Mouse (Mus musculus) CH12.LX (cell line): ENCODE data around the gene Wnt3a. TPM values are rescaled to one million over a fixed set of nuclear protein-coding genes. Genes with fewer than 3 reads are reported as not detected.

ENCODE experiments used
- DNase-seq: peaks from one replicate; pipeline ENCODE4 v3.0.0-alpha.2; 2013; ENCODE audit errors: extremely low read depth
- H3K27ac ChIP-seq: 2 replicates; pipeline ENCODE4 v1.5.1; 2012; ENCODE audit warnings: low read depth, mild to moderate bottlenecking, control low read depth, moderate library complexity; ENCODE audit not compliant: insufficient read depth
- H3K27me3 ChIP-seq: replicated peaks from 2 replicates; pipeline ENCODE3; 2012; ENCODE audit warnings: inconsistent platforms
- H3K36me3 ChIP-seq, 2 experiments: replicated peaks in 1 of 2; 2 replicates each; pipeline versions ENCODE3 to v1.6.1; 2012; ENCODE audit warnings: inconsistent platforms in 1 of 2, low read length in 1 of 2, mild to moderate bottlenecking in 1 of 2, mixed read lengths in 1 of 2, moderate library complexity in 1 of 2; ENCODE audit not compliant: control insufficient read depth in 1 of 2, insufficient read depth in 1 of 2
- H3K4me1 ChIP-seq, 2 experiments: 2 replicates each; pipeline ENCODE4 v1.6.1; 2012; ENCODE audit warnings: inconsistent platforms in 1 of 2, moderate library complexity in 1 of 2; ENCODE audit not compliant: insufficient read depth in 2 of 2, control insufficient read depth in 1 of 2
- H3K4me2 ChIP-seq: 2 replicates; pipeline ENCODE4 v1.6.1; 2012; ENCODE audit warnings: low read depth, mild to moderate bottlenecking, control low read depth; ENCODE audit not compliant: poor library complexity, insufficient read depth, severe bottlenecking
- H3K4me3 ChIP-seq, 3 experiments: fragments of 150-350 bp in 1 of 3; sonication (generic) in 1 of 3; replicated peaks in 1 of 3; 2 replicates each; pipeline versions ENCODE3 to v1.5.1; 2011 to 2012; ENCODE audit warnings: low read depth in 2 of 3, low read length in 2 of 3, mild to moderate bottlenecking in 2 of 3, moderate library complexity in 2 of 3, control low read depth in 1 of 3, improper control_type of control experiment in 1 of 3, inconsistent platforms in 1 of 3, mixed read lengths in 1 of 3; ENCODE audit not compliant: poor library complexity in 1 of 3
- H3K79me2 ChIP-seq: replicated peaks from 2 replicates; pipeline ENCODE4 v1.6.1; 2012; ENCODE audit warnings: mild to moderate bottlenecking, moderate library complexity; ENCODE audit not compliant: control insufficient read depth, poor library complexity, insufficient read depth, severe bottlenecking; ENCODE audit errors: extremely low read depth
- H3K9ac ChIP-seq: 2 replicates; pipeline ENCODE4 v1.6.1; 2012; ENCODE audit warnings: low read depth, mild to moderate bottlenecking, control low read depth, moderate library complexity; ENCODE audit not compliant: insufficient read depth
- H3K9me3 ChIP-seq: replicated peaks from 2 replicates; pipeline ENCODE3; 2012; ENCODE audit warnings: low read length, inconsistent platforms, mixed read lengths
- CHD1 ChIP-seq: IDR thresholded peaks from 2 replicates; pipeline ENCODE4 v1.6.1; 2012; ENCODE audit warnings: low read depth, low read length, improper control_type of control experiment, inconsistent platforms
- CHD2 ChIP-seq: IDR thresholded peaks from 2 replicates; pipeline ENCODE4 v1.6.1; 2011; ENCODE audit warnings: low read length, improper control_type of control experiment
- E2F4 ChIP-seq: IDR thresholded peaks from 2 replicates; pipeline ENCODE4 v1.6.1; 2011; ENCODE audit warnings: low read depth, low read length, improper control_type of control experiment; ENCODE audit not compliant: insufficient replicate concordance
- ELF1 ChIP-seq: IDR thresholded peaks from 2 replicates; pipeline ENCODE4 v1.6.1; 2014; ENCODE audit warnings: low read depth, mild to moderate bottlenecking, inconsistent platforms, low read length, improper control_type of control experiment
- ETS1 ChIP-seq: conservative IDR thresholded peaks from 2 replicates; pipeline ENCODE4 v1.6.1; 2012; ENCODE audit warnings: low read depth, mild to moderate bottlenecking, inconsistent platforms, low read length, improper control_type of control experiment, moderate library complexity
- HCFC1 ChIP-seq: IDR thresholded peaks from 2 replicates; pipeline ENCODE4 v1.6.1; 2012; ENCODE audit warnings: low read depth, mild to moderate bottlenecking, inconsistent platforms, low read length, improper control_type of control experiment
- MAFK ChIP-seq: IDR thresholded peaks from 2 replicates; pipeline ENCODE4 v1.6.1; 2011; ENCODE audit warnings: low read length, improper control_type of control experiment; ENCODE audit not compliant: insufficient replicate concordance
- MAX ChIP-seq: IDR thresholded peaks from 2 replicates; pipeline ENCODE4 v1.6.1; 2011; ENCODE audit warnings: low read length, improper control_type of control experiment
- MEF2A ChIP-seq: IDR thresholded peaks from 2 replicates; pipeline ENCODE4 v1.6.1; 2014; ENCODE audit warnings: low read depth, mild to moderate bottlenecking, inconsistent platforms, low read length, improper control_type of control experiment, borderline replicate concordance
- NRF1 ChIP-seq: IDR thresholded peaks from 2 replicates; pipeline ENCODE4 v1.6.1; 2014; ENCODE audit warnings: low read depth, mild to moderate bottlenecking, inconsistent platforms, low read length, improper control_type of control experiment, moderate library complexity
- PAX5 ChIP-seq: IDR thresholded peaks from 2 replicates; pipeline ENCODE4 v1.6.1; 2012; ENCODE audit warnings: low read length, inconsistent platforms, mixed read lengths
- POLR2A ChIP-seq: IDR thresholded peaks from 2 replicates; pipeline ENCODE4 v1.6.1; 2011; ENCODE audit warnings: low read depth, mild to moderate bottlenecking, improper control_type of control experiment, low read length
- POLR2AphosphoS2 ChIP-seq: IDR thresholded peaks from 2 replicates; pipeline ENCODE4 v1.6.1; 2011; ENCODE audit warnings: low read depth, low read length, improper control_type of control experiment
- RAD21 ChIP-seq: IDR thresholded peaks from 2 replicates; pipeline ENCODE4 v1.6.1; 2011; ENCODE audit warnings: low read depth, mild to moderate bottlenecking, low read length, improper control_type of control experiment, moderate library complexity
- SIN3A ChIP-seq: IDR thresholded peaks from 2 replicates; pipeline ENCODE4 v1.6.1; 2012; ENCODE audit warnings: low read length, improper control_type of control experiment, inconsistent platforms
- SMC3 ChIP-seq: IDR thresholded peaks from 2 replicates; pipeline ENCODE4 v1.6.1; 2011; ENCODE audit warnings: low read depth, low read length, improper control_type of control experiment
- TBP ChIP-seq: conservative IDR thresholded peaks from 2 replicates; pipeline ENCODE4 v1.6.1; 2011; ENCODE audit warnings: low read depth, low read length, improper control_type of control experiment
- TCF12 ChIP-seq: IDR thresholded peaks from 2 replicates; pipeline ENCODE4 v1.6.1; 2014; ENCODE audit warnings: low read depth, mild to moderate bottlenecking, inconsistent platforms, low read length, improper control_type of control experiment
- USF2 ChIP-seq: conservative IDR thresholded peaks from 2 replicates; pipeline ENCODE4 v1.6.1; 2011; ENCODE audit warnings: low read depth, low read length, improper control_type of control experiment
- dilution Hi-C: fragments of 300-500 bp; cut with MboI; formaldehyde crosslinking; loops from 2 replicates; pipeline ENCODE4 v1.14.3; 2020; ENCODE audit warnings: low sequenced_read_pairs; ENCODE audit not compliant: extremely low pct_unique_long_range_greater_than_20kb, extremely low pct_ligation_motif_present
- in situ Hi-C: fragments of 300-500 bp; cut with MboI; formaldehyde crosslinking; loops from 3 replicates; pipeline ENCODE4 v1.14.3; 2019; ENCODE audit warnings: low sequenced_read_pairs, low pct_ligation_motif_present, low pct_unique_long_range_greater_than_20kb, mixed read lengths
- polyA plus RNA-seq: library from polyadenylated mRNA; unstranded; fragments of >175 nt; gene quantifications from 2 replicates; pipeline ENCODE4 v1.2.1, GENCODE M21; 2012; ENCODE audit warnings: low read depth; ENCODE audit not compliant: insufficient read length
- total RNA-seq, 2 experiments: library from RNA; depleted of rRNA; stranded (reverse); fragments of 300-350 nt in 1 of 2; fragments of >200 nt in 1 of 2; gene quantifications; 2 replicates each; pipeline ENCODE4 v1.2.3; 2012 to 2014

Wnt3a gene
- total and polyA plus RNA-seq, 3 experiments: not detected

DNA sequence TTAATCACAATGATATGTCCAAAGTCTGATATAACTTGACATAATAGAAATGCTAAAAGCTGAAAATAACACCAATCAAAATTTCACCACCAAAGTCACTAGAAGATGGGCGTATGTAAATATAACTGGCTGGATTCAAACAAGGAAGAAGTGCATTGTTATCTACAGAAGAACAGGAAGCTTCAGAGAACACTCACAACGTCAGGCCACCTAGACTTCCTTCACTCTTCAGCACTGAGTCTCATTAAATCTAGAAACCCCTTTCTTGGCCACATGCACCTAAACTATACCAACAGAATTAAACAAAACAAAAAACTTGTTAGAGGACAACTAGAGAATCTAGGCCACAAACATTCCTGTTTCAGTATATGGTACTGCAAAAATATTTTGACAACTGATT lies 66.1 kb downstream of the Wnt3a start:
- Histone ChIP-seq H3K9me3 (no peaks in the 10 kb centered on the region), H3K4me1 (peaks cover 28 to 77% of the 10 kb centered on the region in 2 experiments), H3K27ac (no peak overlapping the region), H3K9ac (no peak overlapping the region; the same call in 1 of the 2 replicates), H3K36me3 (peaks cover 17 to 58% of the 10 kb centered on the region in 2 experiments), H3K4me3 (no peak overlapping the region), H3K4me2 (peak overlapping the region; percentile 39; the same call in 1 of the 2 replicates), H3K79me2 (peaks cover 84% of the 10 kb centered on the region), H3K27me3 (no peaks in the 10 kb centered on the region)
- in situ Hi-C loops: no loop called here
- dilution Hi-C loops: no loop called here
- TF ChIP-seq MAFK: no peak
- no peak for DNase-seq

GRCm38 (mm10) chr11:59224025-59224424 lies 66.5 kb downstream of the Wnt3a start:
- H3K9me3 ChIP-seq: no peaks in the 10 kb centered on the region
- peak overlapping the region; percentile 39; the same call in 1 of the 2 replicates for H3K4me2 ChIP-seq
- H3K4me3 ChIP-seq: no peak overlapping the region
- dilution Hi-C loops: no loop called here
- H3K79me2 ChIP-seq: peaks cover 88% of the 10 kb centered on the region
- in situ Hi-C loops: no loop called here
- H3K27ac ChIP-seq: no peak overlapping the region
- DNase-seq: no peak
- peaks cover 26 to 75% of the 10 kb centered on the region in 2 experiments for H3K4me1 ChIP-seq
- no peaks in the 10 kb centered on the region for H3K27me3 ChIP-seq
- H3K9ac ChIP-seq: no peak overlapping the region
- peaks cover 20 to 62% of the 10 kb centered on the region in 2 experiments for H3K36me3 ChIP-seq
- TF ChIP-seq TBP: no peak
- no peak for TF ChIP-seq MAX
- no peak for TF ChIP-seq ETS1
- no peak for TF ChIP-seq SMC3
- TF ChIP-seq CHD2: no peak
- no peak for TF ChIP-seq MEF2A
- TF ChIP-seq CHD1: no peak
- TF ChIP-seq USF2: no peak
- no peak for TF ChIP-seq HCFC1
- TF ChIP-seq SIN3A: no peak
- no peak for TF ChIP-seq MAFK
- no peak for TF ChIP-seq PAX5
- TF ChIP-seq RAD21: no peak
- TF ChIP-seq ELF1: no peak
- TF ChIP-seq TCF12: no peak
- no peak for TF ChIP-seq POLR2AphosphoS2
- no peak for TF ChIP-seq E2F4
- TF ChIP-seq NRF1: no peak
- no peak for TF ChIP-seq POLR2A
- TF ChIP-seq, all 38 proteins: peak for 0
